20 mouse cellular contexts compared by ENCODE assay signal in the genomic region with DNA sequence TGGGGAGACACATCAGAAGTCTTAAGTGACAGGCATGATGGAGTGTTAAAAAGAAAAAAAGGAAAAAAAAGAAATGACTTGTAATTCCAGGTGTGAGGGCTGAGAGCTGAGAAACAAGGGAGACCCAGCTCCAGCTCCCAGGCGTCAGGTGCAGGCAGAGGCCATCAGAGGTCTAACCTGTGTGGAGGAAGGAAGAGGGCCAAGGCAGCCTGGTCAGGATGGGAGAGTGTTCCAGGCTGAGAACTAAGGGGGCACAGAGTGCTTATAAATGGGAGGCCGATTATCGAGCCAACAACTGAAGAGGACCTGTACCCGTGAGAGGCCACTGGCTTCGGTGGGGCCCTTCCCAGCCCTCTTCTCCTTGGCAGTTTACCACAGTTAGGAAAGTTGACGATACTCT.
"Had no signal": no experiment of that assay in that cellular context is flagged by ENCODE, and none has a peak within 500 bp of the region (broad histone marks: within the 10 kb centered on the region; RNA-seq: fewer than 3 reads in every experiment).

No protein-coding gene starts in this region.

- ATAC-seq: liver, postnatal 0 days; lung, postnatal 0 days; midbrain, embryonic 16.5 days had no signal

- DNase-seq: liver, postnatal 0 days; lung, adult 2 months; lung, postnatal 14 days; lung, postnatal 36 days; midbrain, embryonic 14.5 days; right cerebral cortex, adult 18-20 months; right cerebral cortex, postnatal 25 days; right cerebral cortex, postnatal 4 days; spleen, adult 18-20 months; thymus, adult 18-20 months; thymus, postnatal 14 days; thymus, postnatal 36 days had no signal

- H3K4me2 ChIP-seq: lung, embryonic 15.5 days; midbrain, embryonic 12.5 days; neural tube, embryonic 13.5 days; neural tube, embryonic 15.5 days had no signal

- H3K27me3 ChIP-seq: lung, embryonic 15.5 days; midbrain, embryonic 12.5 days; neural tube, embryonic 13.5 days; neural tube, embryonic 15.5 days had no signal

- H3K4me3 ChIP-seq: lung, embryonic 15.5 days; midbrain, embryonic 10.5 days; midbrain, embryonic 12.5 days; myocyte; neural tube, embryonic 13.5 days; neural tube, embryonic 15.5 days had no signal

- H3K9me3 ChIP-seq: lung, embryonic 15.5 days; midbrain, embryonic 12.5 days; neural tube, embryonic 13.5 days; neural tube, embryonic 15.5 days had no signal

- H3K36me3 ChIP-seq: lung, embryonic 15.5 days; midbrain, embryonic 10.5 days; midbrain, embryonic 12.5 days; neural tube, embryonic 13.5 days; neural tube, embryonic 15.5 days had no signal

- H3K27ac ChIP-seq: lung, embryonic 15.5 days; midbrain, embryonic 10.5 days; midbrain, embryonic 12.5 days; neural tube, embryonic 13.5 days; neural tube, embryonic 15.5 days had no signal

- H3K4me1 ChIP-seq: lung, embryonic 15.5 days; midbrain, embryonic 12.5 days; neural tube, embryonic 13.5 days; neural tube, embryonic 15.5 days had no signal

- H3K9ac ChIP-seq: liver, postnatal 0 days; lung, embryonic 15.5 days; midbrain, embryonic 12.5 days; neural tube, embryonic 13.5 days; neural tube, embryonic 15.5 days had no signal
